Mouse (Mus musculus): ENCODE data around the gene Ppp1r14c. TPM values are rescaled to one million over a fixed set of nuclear protein-coding genes. Genes with fewer than 3 reads are reported as not detected.
A peak's percentile ranks its signal among the peaks of the same experiment; 100 is the strongest.

Gene Ppp1r14c
- 100 to 1,000 TPM; 213 to 228 TPM for total RNA-seq (2021)

DNA sequence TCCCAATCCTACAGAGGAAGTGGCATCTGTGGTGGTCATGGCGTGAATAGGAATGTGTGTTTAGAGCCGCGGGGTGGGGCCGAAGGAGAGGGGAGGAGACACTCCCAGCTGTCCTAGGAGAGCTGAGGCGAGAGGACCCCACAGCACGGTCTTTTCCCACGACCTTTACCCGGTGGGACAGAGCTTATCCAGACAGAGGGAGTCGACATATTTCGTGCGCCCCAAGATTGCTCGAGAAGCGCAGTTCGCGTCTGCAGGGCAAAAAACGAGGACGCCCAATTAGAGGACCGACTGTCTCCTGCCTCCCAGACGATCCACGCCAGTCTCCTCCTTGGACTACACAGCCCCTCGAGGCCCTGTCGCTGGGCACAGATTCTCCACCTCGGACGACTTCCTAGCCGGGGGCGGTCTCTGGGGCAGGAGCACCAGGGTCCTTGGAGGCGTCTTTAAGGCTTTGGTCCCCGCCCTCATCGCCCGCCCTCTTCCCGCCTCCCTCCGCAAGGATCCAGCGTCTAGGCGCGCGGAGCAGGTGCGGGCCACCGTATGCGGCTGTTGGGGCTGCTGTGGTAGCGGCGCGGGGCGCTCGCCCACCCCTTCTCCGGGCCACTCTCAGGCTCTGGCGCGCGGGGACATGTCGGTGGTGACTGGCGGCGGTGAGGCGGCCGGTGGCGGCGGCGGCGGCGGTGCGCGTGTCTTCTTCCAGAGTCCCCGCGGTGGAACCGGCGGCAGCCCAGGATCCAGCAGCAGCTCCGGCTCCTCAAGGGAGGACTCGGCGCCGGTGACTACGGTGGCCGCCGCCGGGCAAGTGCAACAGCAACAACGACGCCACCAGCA is at the start of gene Ppp1r14c:
Gene Ppp1r14c (plus strand): TSS at position 22 of the 834 bp plus-strand sequence.
- intact Hi-C loops (cut with DNase I) = loop anchor here (2.0 to 5.0 kb wide), 2 partner anchors 29 to 51 kb away; no protein-coding TSS in a partner anchor
- no peak for DNase-seq (ENCODE audit: low spot score)

DNA sequence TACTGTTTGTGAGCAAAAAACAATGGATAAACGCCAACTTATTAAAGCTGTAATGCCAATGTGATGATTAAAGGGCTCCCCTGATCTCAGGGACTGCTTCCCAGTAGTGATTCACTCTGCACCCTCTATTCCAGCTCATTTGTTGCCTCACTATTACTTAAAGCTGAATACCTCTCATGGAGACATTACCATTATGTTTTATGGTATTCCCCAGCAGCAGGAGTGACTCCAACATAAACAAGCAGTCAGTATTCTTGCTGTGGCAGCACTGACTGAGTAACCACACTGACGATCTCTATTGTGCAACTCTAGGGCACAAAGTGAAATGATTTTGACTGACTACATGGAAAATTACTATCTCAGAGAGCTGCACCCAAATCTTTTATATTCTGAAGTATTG is 44.5 kb upstream of the Ppp1r14c start:
- DNase-seq (ENCODE audit: low spot score) = no peak
- intact Hi-C loops (cut with DNase I) = no loop called here

- DNase-seq (ENCODE audit: low spot score) = no peak
- intact Hi-C loops (cut with DNase I) = no loop called here
Measured at GRCm38 (mm10) chr10:3325447-3325846, 40.4 kb upstream of the Ppp1r14c start.

DNA sequence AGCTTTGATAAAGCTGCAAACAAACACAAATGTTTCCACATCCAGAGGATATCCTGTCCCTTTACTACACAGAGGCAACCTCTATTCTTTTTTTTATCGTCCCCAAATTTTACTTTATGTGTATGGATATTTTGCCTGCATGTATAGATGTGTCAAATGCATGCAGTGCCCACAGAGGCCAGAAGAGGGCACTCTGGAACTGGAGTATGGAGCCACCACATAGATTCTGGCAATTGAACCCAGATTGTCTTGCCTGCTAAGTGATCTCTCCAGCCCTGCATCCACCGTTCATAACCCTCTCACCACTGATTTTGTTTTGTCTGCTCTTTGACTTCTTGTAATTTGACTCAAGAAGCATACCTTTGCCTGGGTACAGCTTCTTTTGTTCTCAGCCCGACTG is 33.0 kb upstream of the Ppp1r14c start:
- DNase-seq (ENCODE audit: low spot score) = no peak
- intact Hi-C loops (cut with DNase I) = loop anchor here (1.0 to 5.0 kb wide), 2 partner anchors 198 to 609 kb away; no protein-coding TSS in a partner anchor

DNA sequence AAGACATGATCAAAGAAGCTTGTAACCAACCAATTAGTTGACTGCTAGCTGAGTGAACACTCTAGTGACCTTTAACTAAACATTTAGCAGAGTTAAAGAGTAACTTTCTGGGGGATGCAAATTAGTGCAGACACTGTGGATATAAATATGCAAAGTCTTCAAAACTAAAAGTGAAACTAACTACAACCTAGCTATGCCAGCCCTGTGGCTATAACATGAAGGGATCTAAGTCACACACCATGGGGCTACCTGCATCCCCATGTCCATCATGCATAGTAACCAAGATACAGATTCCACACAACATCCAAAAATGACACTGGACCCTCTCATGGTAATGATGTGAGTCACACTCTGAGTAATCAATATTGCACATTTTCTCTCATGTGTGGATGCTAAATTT is 31.3 kb upstream of the Ppp1r14c start:
- no peak for DNase-seq (ENCODE audit: low spot score)
- intact Hi-C loops (cut with DNase I) = loop anchor here (5.0 kb wide), 1 partner anchor 608 kb away; no protein-coding TSS in a partner anchor

GRCm38 (mm10) chr10:3336729-3337329 is 29.0 kb upstream of the Ppp1r14c start:
- no peak for DNase-seq (ENCODE audit: low spot score)
- intact Hi-C loops (cut with DNase I) = loop anchor here (1.0 to 5.0 kb wide), 4 partner anchors 30 to 186 kb away; partner anchors contain the start of gene Ppp1r14c

GRCm38 (mm10) chr10:3337330-3337901 is 28.4 kb upstream of the Ppp1r14c start:
- intact Hi-C loops (cut with DNase I) = loop anchor here (1.0 to 5.0 kb wide), 4 partner anchors 29 to 186 kb away; partner anchors contain the start of gene Ppp1r14c
- peak; percentile 3 for DNase-seq (ENCODE audit: low spot score)

GRCm38 (mm10) chr10:3345706-3346105 is 20.2 kb upstream of the Ppp1r14c start:
- intact Hi-C loops (cut with DNase I) = no loop called here
- DNase-seq (ENCODE audit: low spot score) = no peak

GRCm38 (mm10) chr10:3359531-3359930 is 6.3 kb upstream of the Ppp1r14c start:
- intact Hi-C loops (cut with DNase I) = no loop called here
- DNase-seq (ENCODE audit: low spot score) = no peak

GRCm38 (mm10) chr10:3365671-3366035 is 204 bp upstream of the Ppp1r14c start:
- intact Hi-C loops (cut with DNase I) = loop anchor here (2.0 to 5.0 kb wide), 2 partner anchors 29 to 52 kb away; no protein-coding TSS in a partner anchor
- no peak for DNase-seq (ENCODE audit: low spot score)

- DNase-seq (ENCODE audit: low spot score) = no peak
- intact Hi-C loops (cut with DNase I) = loop anchor here (2.0 to 5.0 kb wide), 2 partner anchors 30 to 50 kb away; no protein-coding TSS in a partner anchor
Measured at GRCm38 (mm10) chr10:3366870-3367431, 1.1 kb downstream of the Ppp1r14c start.

DNA sequence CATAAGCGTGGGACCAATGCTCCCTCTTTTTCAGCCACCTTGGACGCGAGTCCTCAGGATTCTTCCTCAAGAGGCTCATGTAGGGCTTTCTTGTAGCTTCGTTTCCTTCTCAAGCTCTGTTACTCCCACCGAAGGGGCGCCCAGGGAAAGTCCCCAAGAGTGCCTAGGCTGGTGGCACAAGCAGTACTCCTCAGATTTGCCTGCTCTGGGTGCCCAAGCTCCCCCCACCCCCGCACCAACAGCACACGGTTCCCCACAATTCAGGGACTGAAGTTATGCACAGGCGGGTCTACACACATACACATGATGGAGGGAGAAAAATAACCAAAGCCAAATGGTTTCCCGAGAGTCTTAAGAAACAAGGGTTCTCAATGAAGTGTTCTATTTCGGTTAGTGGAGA is 1.6 kb downstream of the Ppp1r14c start:
- intact Hi-C loops (cut with DNase I) = loop anchor here (2.0 to 5.0 kb wide), 2 partner anchors 31 to 50 kb away; no protein-coding TSS in a partner anchor
- no peak for DNase-seq (ENCODE audit: low spot score)

DNA sequence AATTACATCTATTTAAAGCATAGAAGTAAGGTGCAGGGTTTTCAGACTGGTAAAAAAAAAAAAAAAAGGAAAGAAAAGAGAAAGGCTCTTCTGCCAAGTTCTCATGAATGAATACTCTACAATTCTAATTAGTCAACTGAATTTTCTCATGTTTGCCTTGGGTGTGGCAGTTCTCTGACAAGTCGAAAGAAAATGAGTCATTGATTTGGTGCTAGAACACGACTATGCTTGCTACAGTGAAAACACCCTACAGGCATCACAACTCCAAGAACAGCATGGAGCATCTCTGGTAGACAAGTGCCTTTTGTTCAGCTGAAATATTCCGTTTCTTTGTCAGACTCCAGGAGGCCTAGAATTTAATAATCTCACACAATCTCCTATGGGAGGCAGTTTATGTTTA is 17.3 kb downstream of the Ppp1r14c start:
- intact Hi-C loops (cut with DNase I) = no loop called here

GRCm38 (mm10) chr10:3392251-3392650 is 26.4 kb downstream of the Ppp1r14c start:
- no peak for DNase-seq (ENCODE audit: low spot score)
- intact Hi-C loops (cut with DNase I) = no loop called here

More for the DNA sequence above, 17.3 kb downstream of the Ppp1r14c start:
- no peak for DNase-seq (ENCODE audit: low spot score)

- no peak for DNase-seq (ENCODE audit: low spot score)
- intact Hi-C loops (cut with DNase I) = no loop called here
Measured at GRCm38 (mm10) chr10:3393548-3393947, 27.7 kb downstream of the Ppp1r14c start.

GRCm38 (mm10) chr10:3394193-3394592 is 28.3 kb downstream of the Ppp1r14c start:
- intact Hi-C loops (cut with DNase I) = loop anchor here (2.0 kb wide), 1 partner anchor 129 kb away; no protein-coding TSS in a partner anchor
- DNase-seq (ENCODE audit: low spot score) = peak; percentile 37

GRCm38 (mm10) chr10:3394671-3395288 is 28.9 kb downstream of the Ppp1r14c start:
- intact Hi-C loops (cut with DNase I) = loop anchor here (1.0 to 2.0 kb wide), 2 partner anchors 57 to 128 kb away; no protein-coding TSS in a partner anchor
- no peak for DNase-seq (ENCODE audit: low spot score)

- DNase-seq (ENCODE audit: low spot score) = peak; percentile 31
- intact Hi-C loops (cut with DNase I) = loop anchor here (1.0 to 2.0 kb wide), 2 partner anchors 58 to 127 kb away; no protein-coding TSS in a partner anchor
Measured at GRCm38 (mm10) chr10:3395341-3395931, 29.6 kb downstream of the Ppp1r14c start.

Measured in heart, postnatal 25 days (tissue).